Mouse (Mus musculus): Measurements from ENCODE around the gene Rpa1.
"Not testable (repeated sequence)": the region's sequence is repeated elsewhere in the genome, so short reads cannot be mapped to it uniquely, and the experiment has no call there.

The Rpa1 gene
- long read RNA-seq, experiment 1, full-length matches to known transcripts: 21 of 26 reads
- long read RNA-seq, experiment 1, partial matches to known transcripts: 3 of 26 reads
- long read RNA-seq, experiment 1, other reads (novel, unspliced or antisense): 2 of 26 reads
- long read RNA-seq, experiment 2, full-length matches to known transcripts: 14 of 21 reads
- long read RNA-seq, experiment 2, partial matches to known transcripts: 4 of 21 reads
- long read RNA-seq, experiment 2, other reads (novel, unspliced or antisense): 3 of 21 reads

GRCm38 (mm10) chr11:75348199-75348889 lies at the start of gene Rpa1, which contains the start of gene Smyd4:
TSS of gene Rpa1 (minus strand) at chr11:75348324.
TSS of gene Smyd4 (plus strand) at chr11:75348433.
- intact Hi-C loops (cut with DNase I): no loop called here

GRCm38 (mm10) chr11:75397452-75397851 lies 49.3 kb upstream of the Rpa1 start:
- intact Hi-C loops (cut with DNase I): no loop called here

GRCm38 (mm10) chr11:75395611-75396010 lies 47.5 kb upstream of the Rpa1 start:
- intact Hi-C loops (cut with DNase I): no loop called here

GRCm38 (mm10) chr11:75383529-75383928 lies 35.4 kb upstream of the Rpa1 start:
- intact Hi-C loops (cut with DNase I): not testable (repeated sequence)

GRCm38 (mm10) chr11:75378786-75379185 lies 30.7 kb upstream of the Rpa1 start:
- intact Hi-C loops (cut with DNase I): loop anchor here (10.0 kb wide), 1 partner anchor 74 kb away; no protein-coding TSS in a partner anchor

- intact Hi-C loops (cut with DNase I): loop anchor here (10.0 kb wide), 1 partner anchor 72 kb away; no protein-coding TSS in a partner anchor
Measured at GRCm38 (mm10) chr11:75377125-75377524, 29.0 kb upstream of the Rpa1 start.

- intact Hi-C loops (cut with DNase I): no loop called here
Measured at GRCm38 (mm10) chr11:75355475-75355874, 7.4 kb upstream of the Rpa1 start.

- intact Hi-C loops (cut with DNase I): no loop called here
Measured at GRCm38 (mm10) chr11:75351225-75351624, 3.1 kb upstream of the Rpa1 start.

GRCm38 (mm10) chr11:75348890-75349261 lies 752 bp upstream of the Rpa1 start:
- intact Hi-C loops (cut with DNase I): no loop called here

- intact Hi-C loops (cut with DNase I): no loop called here
Measured at GRCm38 (mm10) chr11:75347596-75347995, 528 bp downstream of the Rpa1 start.

- intact Hi-C loops (cut with DNase I): no loop called here
Measured at GRCm38 (mm10) chr11:75347188-75347585, 937 bp downstream of the Rpa1 start.

GRCm38 (mm10) chr11:75346556-75347187 lies 1.5 kb downstream of the Rpa1 start:
- intact Hi-C loops (cut with DNase I): no loop called here

- intact Hi-C loops (cut with DNase I): no loop called here
Measured at GRCm38 (mm10) chr11:75344716-75345115, 3.4 kb downstream of the Rpa1 start.

GRCm38 (mm10) chr11:75344163-75344562 lies 4.0 kb downstream of the Rpa1 start:
- intact Hi-C loops (cut with DNase I): no loop called here

GRCm38 (mm10) chr11:75343096-75343495 lies 5.0 kb downstream of the Rpa1 start:
- intact Hi-C loops (cut with DNase I): no loop called here

GRCm38 (mm10) chr11:75340698-75341345 lies 7.3 kb downstream of the Rpa1 start:
- intact Hi-C loops (cut with DNase I): no loop called here

GRCm38 (mm10) chr11:75340076-75340475 lies 8.0 kb downstream of the Rpa1 start:
- intact Hi-C loops (cut with DNase I): no loop called here

- intact Hi-C loops (cut with DNase I): no loop called here
Measured at GRCm38 (mm10) chr11:75337246-75337645, 10.9 kb downstream of the Rpa1 start.

- intact Hi-C loops (cut with DNase I): no loop called here
Measured at GRCm38 (mm10) chr11:75336676-75337075, 11.4 kb downstream of the Rpa1 start.

- intact Hi-C loops (cut with DNase I): no loop called here
Measured at GRCm38 (mm10) chr11:75325969-75326311, 22.2 kb downstream of the Rpa1 start.

GRCm38 (mm10) chr11:75325116-75325968 lies 22.8 kb downstream of the Rpa1 start:
- intact Hi-C loops (cut with DNase I): no loop called here

All from adrenal gland (tissue).